Mouse (Mus musculus): ENCODE measurements around the gene Tmem45b.
"Not testable (repeated sequence)": the region's sequence is repeated elsewhere in the genome, so short reads cannot be mapped to it uniquely, and the experiment has no call there.

The Tmem45b gene

DNA sequence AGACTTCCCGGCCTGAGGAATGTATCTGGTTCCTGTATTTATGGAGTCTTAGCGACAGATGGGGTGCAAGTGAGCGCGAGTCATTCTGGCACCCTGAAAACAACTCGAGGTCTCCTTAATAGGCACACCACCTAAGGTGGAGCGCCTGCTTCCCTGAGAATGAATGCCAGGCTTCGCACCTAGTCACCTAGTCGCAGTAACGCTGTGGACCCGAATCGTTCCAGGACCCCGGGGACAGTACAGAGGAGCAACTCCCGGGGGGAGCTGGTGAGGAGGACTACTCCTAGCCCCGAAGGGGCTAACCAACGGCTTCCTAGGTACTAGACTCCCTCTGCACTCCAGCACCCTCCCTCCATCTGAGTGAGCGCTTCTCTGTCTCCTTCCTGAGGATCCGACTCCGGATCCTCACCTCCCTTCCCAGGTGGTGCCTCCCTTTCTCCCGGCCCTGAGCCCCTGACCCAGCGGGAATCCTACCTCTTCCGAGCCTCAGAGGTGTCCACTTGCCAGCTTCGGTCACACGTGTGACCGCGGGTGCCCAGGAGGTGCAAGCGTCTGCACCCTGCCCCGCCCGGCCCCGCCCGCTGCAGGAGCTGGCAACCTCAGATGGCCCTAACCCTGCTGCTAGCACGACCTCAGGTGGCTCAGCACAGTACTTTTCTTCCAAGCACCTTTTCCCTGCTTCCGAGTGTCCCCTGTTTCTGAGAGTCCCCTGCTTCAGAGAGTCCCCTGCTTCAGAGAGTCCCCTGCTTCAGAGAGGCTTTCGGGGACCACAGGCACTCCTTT, at the start of gene Tmem45b:
Gene Tmem45b, minus strand, starts transcription at position 771 of the 783 bp plus-strand sequence.
- DNase-seq (ENCODE audit: extremely low spot score, low spot score) = no peak

DNA sequence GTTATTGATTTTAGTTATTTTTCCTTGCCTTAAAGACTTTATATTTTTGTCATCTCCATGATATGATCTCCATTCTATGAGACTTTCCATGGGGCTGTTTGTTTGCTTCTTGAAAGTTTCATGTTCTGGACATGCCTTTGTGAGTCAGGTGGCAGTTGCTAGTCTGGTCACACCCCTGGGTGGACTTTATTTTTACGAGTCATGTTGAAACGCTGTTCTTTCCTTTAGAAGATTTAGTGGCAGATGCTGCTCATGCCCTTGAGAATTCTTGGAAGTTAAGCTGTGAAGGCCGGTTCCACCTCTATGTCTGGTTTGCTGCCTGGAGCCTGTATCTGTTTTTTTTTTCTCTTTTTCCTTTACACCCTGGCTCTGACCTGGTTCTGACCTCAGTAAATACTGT, 43.9 kb upstream of the Tmem45b start:
- no peak for DNase-seq (ENCODE audit: extremely low spot score, low spot score)

DNA sequence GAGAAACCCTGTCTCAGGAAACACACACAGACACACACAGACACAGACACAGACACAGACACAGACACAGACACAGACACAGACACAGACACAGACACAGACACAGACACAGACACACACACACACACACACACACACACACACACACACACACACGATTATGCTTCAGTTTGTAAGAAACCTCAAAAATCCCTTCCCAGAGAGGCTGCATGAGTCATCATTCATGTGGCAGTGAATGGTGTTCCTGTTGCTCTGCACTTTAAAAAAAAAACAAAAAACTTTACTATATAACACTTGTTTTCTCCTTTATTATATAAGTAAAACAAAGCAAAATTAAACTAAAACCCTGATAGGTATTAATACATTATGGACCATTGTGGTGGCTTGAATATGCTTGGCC, 37.0 kb upstream of the Tmem45b start:
- DNase-seq (ENCODE audit: extremely low spot score, low spot score) = not testable (repeated sequence)

DNA sequence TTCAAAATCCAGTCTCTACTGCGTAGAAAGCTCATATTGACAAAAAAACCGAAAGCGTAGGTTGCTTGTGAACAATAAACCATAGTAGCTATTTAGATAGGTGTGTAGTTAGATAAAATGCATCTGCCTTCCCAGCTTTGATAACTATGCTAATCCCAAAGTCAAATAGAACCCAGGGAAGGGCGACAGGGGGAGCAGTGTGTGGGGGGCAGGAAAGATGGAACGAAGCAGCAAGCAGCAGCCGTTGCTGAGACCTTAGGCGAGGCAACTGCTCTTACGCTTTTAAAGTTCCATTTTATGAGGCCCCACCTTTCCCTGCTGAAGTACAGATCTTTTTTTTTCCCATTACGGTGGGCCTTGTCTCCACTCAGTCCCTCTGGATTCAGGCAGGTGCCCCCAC, 1.1 kb downstream of the Tmem45b start:
- DNase-seq (ENCODE audit: extremely low spot score, low spot score) = no peak

DNA sequence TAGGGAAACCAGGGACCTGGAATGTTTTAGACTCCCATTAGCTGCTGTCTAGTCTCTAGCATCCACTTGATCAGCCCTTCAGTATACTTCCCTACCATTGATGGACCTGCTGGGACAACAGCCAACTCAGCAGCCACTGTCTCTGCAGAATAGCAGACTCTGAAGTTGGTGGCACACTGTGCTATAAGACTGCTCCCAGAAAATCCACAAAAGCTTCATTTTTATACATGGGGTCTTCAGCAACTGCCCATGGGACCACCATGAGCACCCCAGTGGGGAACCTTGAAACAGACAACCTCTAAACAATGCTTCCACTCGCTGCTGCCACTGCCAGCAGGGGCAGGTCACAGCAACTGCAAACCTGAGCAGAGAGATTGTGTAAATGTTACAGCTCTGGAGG, 9.9 kb downstream of the Tmem45b start:
- DNase-seq (ENCODE audit: extremely low spot score, low spot score) = no peak

DNA sequence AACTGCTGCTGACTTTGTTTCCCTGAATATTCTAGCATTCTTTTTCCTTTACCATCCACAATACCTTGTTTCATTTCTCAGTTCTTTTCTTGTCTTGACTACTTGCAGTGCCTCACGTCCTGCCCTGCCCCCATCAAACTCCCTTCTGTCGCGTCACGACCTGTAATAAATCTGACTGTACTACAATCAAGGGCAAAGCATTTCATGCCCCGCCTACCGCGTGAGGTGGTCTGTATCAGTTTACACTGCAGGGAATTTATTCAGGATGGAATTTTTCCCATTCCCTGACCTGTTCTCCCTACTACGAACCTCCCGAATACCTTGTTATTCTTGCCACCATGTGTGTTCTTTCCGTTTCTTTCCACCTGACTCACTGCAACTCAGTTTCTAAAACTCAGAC, 12.1 kb downstream of the Tmem45b start:
- no peak for DNase-seq (ENCODE audit: extremely low spot score, low spot score)

DNA sequence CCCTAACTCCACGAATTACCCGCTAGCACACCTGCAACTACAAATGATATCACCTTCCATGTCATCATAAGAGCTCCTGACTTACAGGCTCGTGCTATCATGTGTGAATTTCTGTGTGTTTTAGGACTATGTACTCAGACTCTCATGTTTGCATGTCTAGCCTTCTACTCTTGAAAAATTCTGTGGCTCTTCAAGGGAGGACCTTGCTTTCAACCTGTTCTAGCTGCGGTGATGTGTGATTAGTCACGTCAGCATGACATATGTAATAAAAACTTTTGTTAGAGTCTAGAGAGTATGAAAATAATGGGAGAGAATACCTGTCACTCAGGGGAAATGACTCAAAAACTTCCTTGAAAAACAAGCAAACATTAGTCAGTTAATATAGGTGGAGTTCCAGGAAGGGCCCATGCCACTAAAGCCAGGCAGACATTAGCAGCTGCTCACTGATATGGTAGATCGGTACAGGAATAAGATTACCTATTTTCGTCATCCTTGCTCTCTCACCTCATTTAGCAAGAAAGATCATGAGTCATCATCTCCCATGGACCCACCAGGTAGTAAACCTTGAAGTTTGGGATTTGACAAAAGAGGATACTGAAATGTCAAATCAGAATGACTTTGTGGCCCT, 15.0 kb downstream of the Tmem45b start:
- no peak for DNase-seq (ENCODE audit: extremely low spot score, low spot score)

DNA sequence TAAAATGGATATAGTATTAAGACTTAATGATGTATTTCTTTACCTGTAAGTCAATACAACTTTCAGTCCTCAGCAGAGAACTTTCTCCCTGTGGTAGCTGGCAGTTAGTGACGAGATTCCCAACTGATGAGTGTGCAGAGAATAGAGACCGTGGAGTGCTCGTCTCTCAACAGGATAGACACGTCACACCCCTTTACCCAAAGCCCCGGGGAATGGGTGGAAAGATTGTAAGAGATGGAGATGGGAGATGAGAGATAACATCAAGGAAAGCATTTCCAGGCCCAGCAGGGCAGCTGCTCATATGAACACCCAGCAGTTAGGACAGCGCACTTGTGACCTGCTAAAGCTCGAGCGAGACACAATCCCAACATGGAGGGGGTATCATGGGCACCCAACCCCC, 20.0 kb downstream of the Tmem45b start:
- DNase-seq (ENCODE audit: extremely low spot score, low spot score) = no peak

DNA sequence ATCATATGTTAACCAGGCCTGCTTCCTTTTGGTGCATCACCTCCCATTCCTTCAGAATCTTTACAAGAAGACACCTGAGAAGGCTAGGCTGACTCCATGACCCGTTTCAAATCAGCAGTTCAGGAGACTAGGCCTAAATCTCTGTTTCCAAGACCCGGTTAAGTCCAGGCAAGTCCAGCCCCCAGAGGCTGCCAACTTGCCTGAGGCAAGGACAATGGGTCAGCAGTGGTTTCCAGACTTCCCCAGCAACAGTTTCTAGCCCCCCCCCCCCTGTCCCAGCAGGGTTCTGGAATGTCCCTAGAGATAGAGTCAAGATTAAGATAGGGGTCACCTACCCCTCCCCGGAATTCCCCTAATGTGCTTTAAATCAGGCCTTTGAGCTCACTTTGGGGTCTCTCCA, 22.8 kb downstream of the Tmem45b start:
- DNase-seq (ENCODE audit: extremely low spot score, low spot score) = no peak

DNA sequence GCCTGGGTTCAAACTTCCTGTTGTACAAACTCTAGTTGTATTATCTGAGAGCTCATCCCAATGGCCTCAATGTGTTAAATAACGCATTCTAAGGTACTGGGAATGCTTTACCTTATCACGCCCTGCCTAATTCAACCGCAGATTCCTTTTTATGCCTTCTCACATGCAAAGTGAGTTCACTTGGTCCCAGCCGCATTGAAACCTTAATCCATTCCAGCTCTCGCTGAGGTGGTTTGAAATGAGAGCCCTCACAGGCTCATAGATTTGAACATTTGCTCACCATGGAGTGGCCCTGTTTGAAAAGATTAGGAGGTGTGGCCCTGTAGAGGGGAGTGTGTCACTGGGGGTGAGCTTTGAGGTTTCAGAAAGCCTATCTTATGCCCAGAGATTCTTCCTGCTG, 23.9 kb downstream of the Tmem45b start:
- no peak for DNase-seq (ENCODE audit: extremely low spot score, low spot score)

DNA sequence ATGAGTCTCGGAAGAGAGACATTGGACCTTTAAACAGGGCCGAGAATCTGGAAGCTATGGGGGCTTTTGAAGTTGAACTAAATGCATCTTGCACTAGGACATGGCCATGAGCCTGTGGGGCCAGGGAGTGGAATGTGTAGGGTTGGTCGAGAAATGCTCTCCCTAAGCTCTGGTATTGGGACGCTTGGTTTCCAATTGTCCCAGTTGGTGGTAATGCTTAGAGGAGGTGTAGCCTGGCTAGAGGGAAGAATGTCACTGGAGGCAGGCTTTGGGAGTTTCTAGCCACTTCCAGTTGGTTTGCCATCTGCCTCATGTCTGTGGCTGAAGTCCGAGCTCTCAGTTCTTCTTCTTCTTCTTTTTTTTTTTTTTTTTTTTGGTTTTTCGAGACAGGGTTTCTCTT, 24.9 kb downstream of the Tmem45b start:
- no peak for DNase-seq (ENCODE audit: extremely low spot score, low spot score)

DNA sequence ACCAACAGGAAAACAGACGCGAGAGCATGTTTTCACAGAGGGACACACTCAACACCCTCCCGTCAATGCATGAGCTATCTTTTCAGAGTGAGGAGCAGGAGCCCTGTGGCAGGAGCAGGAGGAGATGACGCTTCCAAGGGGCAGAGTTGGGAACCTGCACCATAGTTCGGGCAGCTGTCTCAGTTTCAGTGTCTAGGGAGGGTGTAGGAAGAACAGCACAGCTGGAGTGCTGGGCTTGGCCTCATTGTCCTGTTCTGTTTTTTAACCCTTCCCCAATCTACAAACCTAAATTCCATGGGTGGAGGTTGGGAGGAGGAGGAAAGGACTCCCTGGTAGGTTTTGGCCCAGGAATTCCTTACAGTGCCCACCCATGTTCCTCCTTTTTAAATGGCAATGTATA, 25.4 kb downstream of the Tmem45b start:
- no peak for DNase-seq (ENCODE audit: extremely low spot score, low spot score)

DNA sequence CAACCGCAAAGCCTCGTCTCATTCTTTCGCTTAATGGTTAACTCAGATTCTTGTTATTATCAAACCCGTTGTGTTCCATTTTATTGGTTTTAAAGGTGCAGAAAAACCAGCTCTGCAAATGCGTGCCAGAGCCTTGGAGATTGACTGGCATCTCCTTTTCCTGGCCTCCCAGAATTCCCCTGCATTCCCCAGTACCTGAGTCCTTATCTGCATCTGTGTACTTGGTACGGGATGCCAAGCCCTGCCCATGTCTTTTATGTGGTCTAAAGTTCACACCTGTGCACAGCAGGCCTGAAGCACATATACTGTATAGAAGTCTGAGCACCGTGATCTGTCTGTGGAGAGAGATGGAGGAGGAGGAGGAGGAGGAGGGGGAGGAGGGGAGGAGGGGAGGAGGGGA, 26.4 kb downstream of the Tmem45b start:
- no peak for DNase-seq (ENCODE audit: extremely low spot score, low spot score)

DNA sequence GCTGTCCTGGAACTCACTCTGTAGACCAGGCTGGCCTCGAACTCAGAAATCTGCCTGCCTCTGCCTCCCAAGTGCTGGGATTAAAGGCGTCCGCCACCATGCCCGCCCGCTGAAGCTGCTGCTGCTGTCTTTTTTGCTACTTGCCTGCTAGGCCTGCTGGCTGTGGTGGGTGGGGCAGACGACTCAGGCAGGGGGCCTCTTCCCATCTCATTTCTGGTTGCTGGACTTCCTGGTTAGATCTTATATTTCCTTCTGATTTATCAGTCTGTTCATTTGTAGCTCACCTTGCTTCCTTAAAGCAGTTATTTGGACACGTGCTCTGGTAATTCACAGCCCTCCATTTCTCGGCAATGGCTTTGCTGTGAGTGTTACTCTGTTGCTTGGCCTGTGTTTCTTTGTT, 28.8 kb downstream of the Tmem45b start:
- no peak for DNase-seq (ENCODE audit: extremely low spot score, low spot score)

DNA sequence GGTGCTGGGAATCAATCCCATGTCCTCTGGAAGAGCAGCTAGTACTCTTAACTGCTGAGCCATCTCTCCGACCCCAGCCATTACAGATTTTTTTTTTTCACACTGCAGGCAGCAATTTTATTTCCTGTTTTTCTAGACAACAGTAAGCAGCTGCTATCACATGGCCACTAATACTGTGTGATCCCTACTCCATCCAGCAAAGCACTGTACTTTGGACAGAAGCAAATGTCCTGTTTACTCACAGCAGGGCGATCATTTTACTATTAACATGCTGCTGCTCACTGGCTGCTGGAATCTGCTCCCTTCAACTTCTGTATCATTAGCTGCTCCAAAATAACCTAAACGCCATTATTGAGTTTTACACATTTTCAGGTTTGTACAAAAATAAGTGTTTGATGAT, 30.8 kb downstream of the Tmem45b start:
- no peak for DNase-seq (ENCODE audit: extremely low spot score, low spot score)

DNA sequence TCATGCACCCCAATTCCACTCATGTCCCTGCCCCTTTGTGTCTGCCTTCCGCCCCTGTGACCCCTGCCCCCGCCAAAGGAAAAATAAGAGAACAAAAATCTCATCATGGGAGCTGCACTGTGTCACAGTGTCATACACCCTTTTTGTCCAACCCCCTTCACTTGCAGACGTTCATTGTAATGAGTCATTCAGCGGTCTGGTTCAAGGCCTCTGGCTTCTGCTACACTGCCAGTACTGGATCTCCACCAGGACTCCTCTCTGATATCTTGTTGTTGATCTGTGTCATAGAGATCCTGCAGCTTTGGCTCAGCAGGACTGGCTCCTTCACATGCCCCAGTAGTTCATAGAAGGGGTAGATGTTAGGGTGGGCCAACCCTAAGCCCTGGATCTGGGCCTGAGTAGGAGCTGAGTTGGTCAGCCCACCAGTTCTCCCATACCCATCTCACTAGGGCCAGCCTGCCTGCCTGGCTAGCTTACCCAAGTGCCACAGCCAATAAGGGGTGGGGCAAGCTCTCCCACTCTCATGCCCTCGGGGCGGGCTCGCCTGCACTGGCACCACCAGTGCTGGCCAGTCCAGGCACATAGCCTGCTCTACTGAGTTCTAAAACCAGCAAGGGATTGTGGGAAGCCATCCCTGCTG, 31.8 kb downstream of the Tmem45b start:
- no peak for DNase-seq (ENCODE audit: extremely low spot score, low spot score)

DNA sequence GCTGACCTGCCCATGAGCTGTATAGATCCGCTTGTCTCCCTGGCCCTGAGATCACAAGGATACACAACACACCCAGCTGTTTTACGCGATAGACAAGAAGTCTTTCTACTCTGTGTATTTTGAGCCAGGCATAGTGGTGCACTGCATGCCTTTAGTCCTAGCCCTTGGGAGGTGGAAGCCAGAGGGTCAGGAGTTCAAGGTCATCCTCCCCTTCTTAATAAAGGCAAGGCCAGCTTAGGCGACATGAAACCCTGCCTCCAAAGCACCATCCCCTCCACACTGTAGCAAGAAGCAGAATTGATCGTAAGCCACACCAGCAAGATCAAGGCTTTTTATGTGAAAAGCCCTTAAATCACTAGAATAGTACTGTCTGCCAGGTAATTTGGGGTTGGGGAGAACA, 32.5 kb downstream of the Tmem45b start:
- no peak for DNase-seq (ENCODE audit: extremely low spot score, low spot score)

DNA sequence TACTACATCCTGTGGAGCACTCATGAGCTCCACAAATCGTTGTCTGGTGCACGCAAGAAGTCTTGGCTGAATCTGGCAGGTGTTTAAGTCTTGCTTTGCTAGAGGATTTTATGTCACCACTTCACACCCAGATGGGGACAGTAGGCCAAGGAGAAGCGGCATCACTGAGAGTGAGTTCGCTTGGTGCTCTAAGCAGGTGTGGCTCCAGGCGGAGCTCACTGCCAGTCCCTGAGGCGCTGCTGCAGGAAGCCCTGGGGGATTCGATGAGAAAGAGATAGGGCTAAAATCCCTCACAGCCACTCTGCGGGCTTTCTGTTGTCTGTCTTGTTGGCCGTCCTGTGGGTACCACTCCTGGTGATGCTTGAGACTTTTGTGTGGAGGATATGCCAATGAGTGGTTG, 34.3 kb downstream of the Tmem45b start:
- DNase-seq (ENCODE audit: extremely low spot score, low spot score) = no peak

DNA sequence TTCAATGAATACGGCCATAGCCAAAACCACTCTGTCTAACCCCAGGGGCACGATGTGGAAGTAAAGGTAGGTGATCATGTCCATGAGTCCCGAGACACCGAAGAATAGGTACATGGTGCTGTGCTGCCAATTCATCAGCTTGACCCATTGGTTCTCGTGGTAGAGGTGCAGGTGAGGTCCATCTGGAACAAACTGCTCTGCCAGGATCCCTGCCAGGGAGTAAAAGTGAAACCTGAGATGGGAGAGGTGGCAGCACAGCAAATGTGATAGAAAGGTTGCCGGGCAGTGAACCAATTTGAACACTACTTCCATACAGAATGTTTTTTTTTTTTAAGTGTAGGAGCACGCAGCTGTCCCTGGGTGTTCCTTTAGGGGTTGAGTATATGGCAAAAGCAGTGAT, 35.3 kb downstream of the Tmem45b start:
- no peak for DNase-seq (ENCODE audit: extremely low spot score, low spot score)

DNA sequence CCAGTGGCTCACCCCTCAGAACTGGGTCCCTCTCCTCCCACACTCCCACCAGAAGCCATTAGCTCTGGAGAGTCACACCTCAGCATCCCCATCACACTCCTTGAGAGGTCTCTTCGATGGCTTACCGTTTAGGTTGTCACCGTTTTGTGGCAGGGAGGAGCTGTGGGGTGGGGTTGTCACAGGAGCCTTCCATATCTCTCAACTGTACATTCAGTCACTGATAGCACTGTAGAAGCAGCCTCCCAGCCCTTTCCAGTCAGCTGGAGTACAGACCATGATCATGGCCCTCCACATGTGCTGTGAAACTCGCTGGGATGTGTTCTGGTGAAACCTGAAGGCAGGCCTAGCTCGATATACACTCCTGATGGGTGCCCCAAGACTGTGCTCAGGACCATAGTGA, 42.1 kb downstream of the Tmem45b start:
- DNase-seq (ENCODE audit: extremely low spot score, low spot score) = no peak

DNA sequence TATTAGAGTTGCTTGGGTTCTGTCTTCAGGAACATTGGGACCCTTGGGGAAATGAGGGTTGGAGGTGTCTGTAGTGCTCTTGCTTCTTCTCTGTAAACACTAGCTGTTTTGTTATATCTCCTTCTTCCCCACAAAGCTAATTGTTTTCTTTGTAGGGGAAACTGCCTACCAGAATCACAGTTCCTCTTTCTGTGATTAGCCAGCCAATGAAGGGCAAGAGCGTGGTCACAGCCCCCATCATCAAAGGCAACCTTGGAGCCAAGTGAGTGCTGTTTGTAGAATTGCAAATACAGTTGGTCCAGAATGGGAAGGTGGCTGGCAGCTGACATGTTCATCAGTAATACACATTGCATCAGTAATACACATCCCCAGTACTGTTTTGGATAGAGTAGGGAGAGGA, 45.4 kb downstream of the Tmem45b start:
- DNase-seq (ENCODE audit: extremely low spot score, low spot score) = no peak

DNA sequence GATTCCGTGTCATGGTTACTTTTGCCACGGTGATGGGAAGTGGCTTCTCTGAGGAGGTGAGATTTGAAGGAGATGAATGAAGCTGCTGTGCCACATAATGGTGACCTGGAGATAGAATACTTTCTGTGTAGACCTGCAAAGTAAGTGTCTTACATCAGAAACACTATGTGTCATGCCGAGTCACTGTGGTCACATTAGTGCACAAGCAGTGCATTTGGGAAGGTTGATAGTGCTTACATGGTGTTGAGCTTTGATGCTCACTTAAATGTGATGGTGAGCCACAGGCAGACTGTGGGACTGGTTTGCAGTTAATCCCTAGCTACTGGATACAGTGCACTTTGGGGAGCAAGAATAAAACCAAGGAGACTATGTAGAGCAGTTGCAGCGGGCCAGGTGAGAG, 52.1 kb downstream of the Tmem45b start:
- no peak for DNase-seq (ENCODE audit: extremely low spot score, low spot score)

DNA sequence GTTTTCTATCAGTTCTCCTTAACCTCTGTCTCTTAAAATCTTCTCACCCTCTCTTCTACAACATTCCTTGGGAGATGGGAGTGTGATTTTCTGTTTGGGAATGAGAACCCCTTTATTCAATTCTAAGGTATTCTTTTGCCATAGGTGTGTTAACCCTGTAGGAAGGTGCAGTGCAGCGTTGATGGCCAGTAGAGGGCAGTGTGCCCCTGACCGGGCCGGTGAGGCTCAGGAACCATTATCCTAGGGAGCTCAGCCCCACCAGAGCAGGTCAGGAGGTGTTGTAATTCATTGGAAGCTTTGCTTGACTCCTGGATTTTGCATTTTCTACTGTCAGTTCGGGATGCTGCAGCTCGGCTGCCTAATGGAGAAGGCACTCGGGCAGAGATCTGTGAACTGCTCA, 59.0 kb downstream of the Tmem45b start:
- DNase-seq (ENCODE audit: extremely low spot score, low spot score) = peak; percentile 26
